Mouse (Mus musculus) forebrain, embryonic 16.5 days (tissue): ENCODE measurements around the gene Gm11992. TPM values are rescaled to one million over a fixed set of nuclear protein-coding genes. Genes with fewer than 3 reads are reported as not detected.

Source experiments
- ATAC-seq: fragments of 200-750 bp; cut with Nextera tagmentation; 2 replicates; pipeline ENCODE4 v1.8.0; 2017; ENCODE audit warnings: mild to moderate bottlenecking, moderate library complexity
- H3K27ac ChIP-seq: fragments of 300-500 bp; sonication (generic); 2 replicates; pipeline ENCODE4 v1.5.1; 2014; ENCODE audit warnings: low read length, control low read depth
- H3K27me3 ChIP-seq: fragments of 300-500 bp; sonication (generic); replicated peaks from 2 replicates; pipeline ENCODE4 v1.6.1; 2014; ENCODE audit warnings: low read length; ENCODE audit not compliant: control insufficient read depth, insufficient read depth
- H3K36me3 ChIP-seq: fragments of 300-500 bp; sonication (generic); 2 replicates; pipeline ENCODE4 v1.6.1; 2014; ENCODE audit not compliant: control insufficient read depth, insufficient read depth
- H3K4me1 ChIP-seq: fragments of 300-500 bp; sonication (generic); replicated peaks from 2 replicates; pipeline ENCODE4 v1.6.1; 2014; ENCODE audit warnings: low read length; ENCODE audit not compliant: control insufficient read depth, insufficient read depth
- H3K4me2 ChIP-seq: fragments of 300-500 bp; sonication (generic); 2 replicates; pipeline ENCODE4 v1.6.1; 2014; ENCODE audit warnings: mild to moderate bottlenecking, low read length, control low read depth
- H3K4me3 ChIP-seq: fragments of 300-500 bp; sonication (generic); replicated peaks from 2 replicates; pipeline ENCODE4 v1.5.1; 2014; ENCODE audit warnings: mild to moderate bottlenecking, low read length, control low read depth
- H3K9ac ChIP-seq: fragments of 300-500 bp; sonication (generic); replicated peaks from 2 replicates; pipeline ENCODE4 v1.6.1; 2014; ENCODE audit warnings: low read depth, low read length, control low read depth
- H3K9me3 ChIP-seq: fragments of 300-500 bp; sonication (generic); 2 replicates; pipeline ENCODE4 v1.6.1; 2016; ENCODE audit warnings: low read length; ENCODE audit not compliant: control insufficient read depth
- WGBS: fragments of 180-500 bp; shearing (Covaris S2); extraction: QIAGEN DNeasy Blood & Tissue Kit; methylation state at CpG from one replicate; pipeline ENCODE4 v1.1.7; 2014; 5-methylcytosine and 5-hydroxymethylcytosine counted together
- polyA plus RNA-seq: library from polyadenylated mRNA; unstranded; fragments of >200 nt; fragmentation: Nextera tagmentation; extraction: Ambion mirVana; gene quantifications from 2 replicates; pipeline ENCODE4 v1.2.1, GENCODE M21; 2015

Gm11992 gene
- polyA plus RNA-seq, 1 experiment from 2014 or later = 0.75 TPM

- ATAC-seq = no peak
Measured at GRCm38 (mm10) chr11:9025211-9025610, 23.2 kb upstream of the Gm11992 start.

DNA sequence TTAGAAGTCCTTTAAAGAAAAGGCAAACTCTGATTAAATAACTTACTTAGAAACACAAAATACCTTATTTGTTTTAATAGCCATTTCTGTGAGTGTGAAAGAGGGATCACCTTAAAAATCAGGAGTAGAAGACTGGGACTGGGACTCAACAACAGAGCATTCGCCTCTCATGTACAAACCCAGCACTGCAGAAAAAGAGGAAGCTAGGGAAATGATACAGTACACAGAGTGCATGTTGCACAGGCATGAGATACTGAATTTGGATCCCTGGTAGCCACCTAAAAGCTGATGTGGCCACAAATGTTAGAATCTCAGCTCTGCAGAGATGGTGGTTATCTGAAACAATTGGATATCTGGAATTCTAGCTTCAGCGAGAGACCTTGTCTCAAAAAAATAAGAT is 16.9 kb upstream of the Gm11992 start:
- no peaks in the 10 kb centered on the region for H3K4me1 ChIP-seq
- no peak overlapping the region for H3K9ac ChIP-seq
- H3K4me3 ChIP-seq = no peak overlapping the region
- no peaks in the 10 kb centered on the region for H3K9me3 ChIP-seq
- H3K36me3 ChIP-seq = no peaks in the 10 kb centered on the region
- no peaks in the 10 kb centered on the region for H3K27me3 ChIP-seq
- no peak overlapping the region for H3K4me2 ChIP-seq
- 90% methylated on average over 2 of the region's 2 CpGs for WGBS
- H3K27ac ChIP-seq = no peak overlapping the region
- no peak for ATAC-seq

More at GRCm38 (mm10) chr11:9025211-9025610, 23.2 kb upstream of the Gm11992 start:
- H3K4me1 ChIP-seq = no peaks in the 10 kb centered on the region
- H3K27me3 ChIP-seq = no peaks in the 10 kb centered on the region
- H3K36me3 ChIP-seq = no peaks in the 10 kb centered on the region
- H3K9ac ChIP-seq = no peak overlapping the region
- no peak overlapping the region for H3K27ac ChIP-seq
- H3K4me3 ChIP-seq = no peak overlapping the region
- H3K4me2 ChIP-seq = no peak overlapping the region
- 77% methylated on average over 3 of the region's 3 CpGs for WGBS
- H3K9me3 ChIP-seq = no peaks in the 10 kb centered on the region

- H3K27me3 ChIP-seq = peaks cover 7% of the 10 kb centered on the region; the same call in 1 of the 2 replicates
- H3K27ac ChIP-seq = no peak overlapping the region
- no peak overlapping the region for H3K4me2 ChIP-seq
- H3K4me3 ChIP-seq = no peak overlapping the region
- no peak for ATAC-seq
- 91% methylated on average over 2 of the region's 2 CpGs for WGBS
- peaks cover 10% of the 10 kb centered on the region for H3K4me1 ChIP-seq
- H3K9me3 ChIP-seq = no peaks in the 10 kb centered on the region
- H3K36me3 ChIP-seq = no peaks in the 10 kb centered on the region
- no peak overlapping the region for H3K9ac ChIP-seq
Measured at GRCm38 (mm10) chr11:9046546-9046945, 1.8 kb upstream of the Gm11992 start.

GRCm38 (mm10) chr11:9047044-9047443 is 1.4 kb upstream of the Gm11992 start:
- Histone ChIP-seq H3K9me3 (no peaks in the 10 kb centered on the region), H3K27me3 (peaks cover 7% of the 10 kb centered on the region; the same call in 1 of the 2 replicates), H3K36me3 (no peaks in the 10 kb centered on the region), H3K9ac (no peak overlapping the region), H3K4me2 (no peak overlapping the region), H3K27ac (no peak overlapping the region), H3K4me1 (peaks cover 10% of the 10 kb centered on the region), H3K4me3 (no peak overlapping the region)
- no peak for ATAC-seq
- 80% methylated on average over 5 of the region's 5 CpGs for WGBS

DNA sequence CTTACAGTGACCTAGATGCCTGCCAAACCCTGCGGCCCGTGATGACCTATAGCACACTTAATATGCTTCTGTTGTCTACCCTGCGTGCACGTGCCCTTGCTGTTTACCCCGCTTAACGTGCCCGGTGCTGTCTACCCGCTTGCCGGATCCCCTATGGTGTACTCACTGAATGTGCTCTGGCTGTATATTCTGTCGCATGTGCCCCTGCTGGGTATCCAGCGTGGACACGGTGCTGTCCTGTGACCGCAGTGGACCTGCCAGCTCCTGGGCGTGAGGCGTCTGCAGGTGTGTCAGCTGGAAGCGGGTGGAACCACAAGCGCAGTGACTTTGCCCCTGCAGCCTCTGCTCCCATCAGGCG is 288 bp downstream of the Gm11992 start, which contains the start of gene Sun3:
TSS of gene Sun3 (minus strand) at position 289 of the 358 bp plus-strand sequence.
- Histone ChIP-seq H3K27ac (no peak within 1 kb of the TSS), H3K4me1 (peaks cover 10% of the 10 kb centered on the region), H3K4me3 (peak within 1 kb of the TSS; percentile 58), H3K27me3 (peaks cover 7% of the 10 kb centered on the region; the same call in 1 of the 2 replicates), H3K4me2 (peak within 1 kb of the TSS; percentile 99), H3K36me3 (no peaks in the 10 kb centered on the region), H3K9ac (peak within 1 kb of the TSS; percentile 36), H3K9me3 (no peaks in the 10 kb centered on the region)
- under 1% methylated on average over 18 of the region's 18 CpGs for WGBS
- ATAC-seq = peak; percentile 69

DNA sequence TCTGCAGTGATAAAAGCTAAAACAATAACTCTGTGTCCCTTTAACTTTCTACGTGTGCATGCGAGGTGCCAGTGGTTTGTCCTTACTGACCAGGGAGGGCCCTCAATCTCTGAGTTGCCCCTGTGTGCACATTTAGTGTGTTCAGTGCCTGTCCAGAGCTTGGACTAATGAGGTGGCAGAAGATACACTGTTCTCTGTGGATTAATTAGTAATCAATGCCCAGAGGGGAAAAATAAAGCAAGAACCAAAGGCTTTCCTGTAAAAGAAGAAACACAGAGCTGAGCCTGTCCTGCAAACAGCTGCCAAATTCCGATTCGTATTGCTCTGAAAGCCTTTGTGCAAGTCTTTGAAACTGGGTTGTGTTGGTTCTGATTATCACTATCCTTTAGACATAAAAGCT is 1.8 kb downstream of the Gm11992 start:
- Histone ChIP-seq H3K27me3 (peaks cover 7% of the 10 kb centered on the region; the same call in 1 of the 2 replicates), H3K27ac (no peak overlapping the region), H3K9ac (no peak overlapping the region), H3K4me2 (no peak overlapping the region), H3K36me3 (no peaks in the 10 kb centered on the region), H3K4me1 (peaks cover 10% of the 10 kb centered on the region), H3K9me3 (no peaks in the 10 kb centered on the region), H3K4me3 (no peak overlapping the region)
- WGBS = 72% methylated on average over 4 of the region's 4 CpGs
- no peak for ATAC-seq

- H3K27ac ChIP-seq = no peak overlapping the region
- H3K9me3 ChIP-seq = no peaks in the 10 kb centered on the region
- H3K4me3 ChIP-seq = no peak overlapping the region
- 66% methylated on average over 2 of the region's 2 CpGs for WGBS
- no peak overlapping the region for H3K4me2 ChIP-seq
- H3K27me3 ChIP-seq = peaks cover 7% of the 10 kb centered on the region; the same call in 1 of the 2 replicates
- no peak for ATAC-seq
- no peak overlapping the region for H3K9ac ChIP-seq
- peaks cover 10% of the 10 kb centered on the region for H3K4me1 ChIP-seq
- no peaks in the 10 kb centered on the region for H3K36me3 ChIP-seq
Measured at GRCm38 (mm10) chr11:9051895-9052294, 3.5 kb downstream of the Gm11992 start.

DNA sequence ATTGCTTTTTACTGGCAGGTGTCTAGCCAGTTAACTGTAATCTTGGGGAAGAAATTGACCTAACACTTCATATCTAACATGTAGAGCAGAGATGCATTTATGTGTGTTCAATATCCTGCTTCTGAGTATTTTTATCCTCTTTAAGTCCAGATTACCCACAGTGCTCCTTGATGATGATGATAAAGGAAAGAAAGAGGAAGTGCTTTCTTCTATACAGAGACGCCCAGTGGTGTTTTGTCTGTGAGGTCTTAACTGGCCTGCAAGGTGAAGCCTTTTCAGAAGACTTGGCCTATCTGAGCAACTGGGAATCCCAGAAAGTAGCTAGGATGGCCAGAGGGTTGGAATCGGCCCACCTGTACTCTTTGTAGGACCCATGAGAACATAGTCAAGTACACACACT is 8.5 kb downstream of the Gm11992 start:
- WGBS = 84% methylated on average over 2 of the region's 2 CpGs
- no peak overlapping the region for H3K4me2 ChIP-seq
- H3K4me3 ChIP-seq = no peak overlapping the region
- no peaks in the 10 kb centered on the region for H3K36me3 ChIP-seq
- no peak for ATAC-seq
- H3K9me3 ChIP-seq = no peaks in the 10 kb centered on the region
- no peaks in the 10 kb centered on the region for H3K4me1 ChIP-seq
- H3K9ac ChIP-seq = no peak overlapping the region
- no peaks in the 10 kb centered on the region for H3K27me3 ChIP-seq
- H3K27ac ChIP-seq = no peak overlapping the region

- Histone ChIP-seq H3K4me3 (no peak overlapping the region), H3K9me3 (no peaks in the 10 kb centered on the region), H3K27me3 (no peaks in the 10 kb centered on the region), H3K4me2 (no peak overlapping the region), H3K36me3 (no peaks in the 10 kb centered on the region), H3K4me1 (no peaks in the 10 kb centered on the region), H3K27ac (no peak overlapping the region), H3K9ac (no peak overlapping the region)
- no peak for ATAC-seq
- WGBS = 91% methylated on average over 4 of the region's 4 CpGs
Measured at GRCm38 (mm10) chr11:9057711-9058110, 9.3 kb downstream of the Gm11992 start.

DNA sequence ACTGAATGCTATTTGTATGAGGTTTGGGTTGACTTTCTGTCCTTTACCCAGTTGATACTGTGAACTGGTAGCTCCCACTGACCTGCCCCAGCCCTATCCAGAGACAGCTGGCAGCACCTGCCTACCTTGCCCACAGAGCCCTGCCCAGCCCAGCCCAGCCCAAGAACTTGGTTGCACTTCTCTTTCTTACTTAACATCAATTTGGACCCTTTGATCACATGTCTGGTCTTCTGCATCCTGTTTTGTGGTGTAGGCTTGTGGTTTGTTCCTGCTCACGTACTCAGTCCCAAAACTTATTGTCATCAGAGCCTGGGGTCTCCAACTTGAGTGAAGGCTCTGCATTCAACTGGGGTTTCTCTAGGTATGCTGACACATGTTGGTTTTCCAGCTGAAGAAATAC is 11.6 kb downstream of the Gm11992 start:
- Histone ChIP-seq H3K4me2 (no peak overlapping the region), H3K36me3 (no peaks in the 10 kb centered on the region), H3K4me1 (no peaks in the 10 kb centered on the region), H3K4me3 (no peak overlapping the region), H3K27me3 (no peaks in the 10 kb centered on the region), H3K27ac (no peak overlapping the region), H3K9ac (no peak overlapping the region), H3K9me3 (no peaks in the 10 kb centered on the region)
- 75% methylated on average over 1 of the region's 1 CpGs for WGBS
- no peak for ATAC-seq
